Mouse (Mus musculus) cerebellum, adult 2 months (tissue): ENCODE data around the gene Abl1.

Experiments
- CTCF ChIP-seq: fragments of 200-500 bp; IDR thresholded peaks from 2 replicates; pipeline ENCODE4 v1.5.1; 2011; ENCODE audit warnings: low read depth, mild to moderate bottlenecking, control low read depth, low read length, moderate library complexity, borderline replicate concordance; ENCODE audit not compliant: insufficient read depth
- POLR2A ChIP-seq: fragments of 200-500 bp; IDR thresholded peaks from 2 replicates; pipeline ENCODE4 v1.6.1; 2011; ENCODE audit warnings: low read length, control low read depth, borderline replicate concordance; ENCODE audit not compliant: insufficient read depth

DNA sequence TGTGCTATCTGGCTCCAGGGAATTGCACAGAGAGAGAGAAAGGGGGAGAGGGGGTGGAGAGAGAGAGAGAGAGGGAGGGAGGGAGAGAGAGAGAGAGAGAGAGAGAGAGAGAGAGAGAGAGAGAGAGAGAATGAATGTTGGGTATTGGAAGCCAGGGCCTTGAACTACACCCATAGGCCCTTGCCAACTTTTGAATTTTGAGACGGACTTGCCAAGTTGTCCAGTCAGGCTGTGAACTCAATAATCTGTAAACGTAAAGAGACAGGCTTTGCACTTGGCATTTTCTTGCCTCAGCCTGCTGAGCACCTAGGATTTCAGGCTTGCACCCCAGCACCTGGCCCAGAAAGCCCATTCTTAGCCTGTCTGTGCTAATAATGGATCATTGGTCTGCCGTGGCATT lies 74.0 kb downstream of the Abl1 start:
- TF ChIP-seq POLR2A (no peak), CTCF (no peak)
